Mouse (Mus musculus) ES-Bruce4 (cell line): Measurements from ENCODE around the gene Mapk1ip1.

Source experiments
- CTCF ChIP-seq: IDR thresholded peaks from one replicate; pipeline ENCODE4 v1.8.1; 2011; ENCODE audit warnings: low read depth, low read length
- EP300 ChIP-seq: IDR thresholded peaks from 2 replicates; pipeline ENCODE4 v1.6.1; 2011; ENCODE audit warnings: low read depth, low read length; ENCODE audit not compliant: insufficient read depth

- TF ChIP-seq CTCF (no peak), EP300 (no peak)
Measured at GRCm38 (mm10) chr7:138863950-138864572, 18.0 kb upstream of the Mapk1ip1 start.
